Mouse (Mus musculus): ENCODE results near the gene Lsm8.
"Not testable (repeated sequence)": the region's sequence is repeated elsewhere in the genome, so short reads cannot be mapped to it uniquely, and the experiment has no call there.

Lsm8 gene

GRCm38 (mm10) chr6:18848051-18848701 lies at the start of gene Lsm8:
Lsm8 (plus strand) TSS chr6:18848579.
- DNase-seq (ENCODE audit: low spot score), result peak; percentile 86

- no peak for DNase-seq (ENCODE audit: low spot score)
These were observed 47.4 kb upstream of the Lsm8 start for GRCm38 (mm10) chr6:18800869-18801511.

- DNase-seq (ENCODE audit: low spot score), result no peak
These were observed 35.8 kb upstream of the Lsm8 start for GRCm38 (mm10) chr6:18812623-18813022.

- DNase-seq (ENCODE audit: low spot score), result no peak
These were observed 32.8 kb upstream of the Lsm8 start for GRCm38 (mm10) chr6:18815606-18816005.

GRCm38 (mm10) chr6:18819343-18819742 lies 29.0 kb upstream of the Lsm8 start:
- DNase-seq (ENCODE audit: low spot score), result peak; percentile 81

- DNase-seq (ENCODE audit: low spot score), result no peak
These were observed 28.1 kb upstream of the Lsm8 start for GRCm38 (mm10) chr6:18820246-18820645.

GRCm38 (mm10) chr6:18822812-18823211 lies 25.6 kb upstream of the Lsm8 start:
- DNase-seq (ENCODE audit: low spot score), result no peak

- no peak for DNase-seq (ENCODE audit: low spot score)
These were observed 15.4 kb upstream of the Lsm8 start for GRCm38 (mm10) chr6:18832958-18833357.

- not testable (repeated sequence) for DNase-seq (ENCODE audit: low spot score)
These were observed 3.9 kb upstream of the Lsm8 start for GRCm38 (mm10) chr6:18844529-18844928.

- not testable (repeated sequence) for DNase-seq (ENCODE audit: low spot score)
These were observed 2.8 kb upstream of the Lsm8 start for GRCm38 (mm10) chr6:18845571-18845970.

- no peak for DNase-seq (ENCODE audit: low spot score)
These were observed 303 bp downstream of the Lsm8 start for GRCm38 (mm10) chr6:18848702-18849061.

GRCm38 (mm10) chr6:18855323-18855722 lies 6.9 kb downstream of the Lsm8 start:
- DNase-seq (ENCODE audit: low spot score), result no peak

GRCm38 (mm10) chr6:18856487-18857078 lies 8.2 kb downstream of the Lsm8 start:
- no peak for DNase-seq (ENCODE audit: low spot score)

- no peak for DNase-seq (ENCODE audit: low spot score)
These were observed 17.6 kb downstream of the Lsm8 start, which contains the start of gene Ankrd7 for GRCm38 (mm10) chr6:18866018-18866417. Ankrd7 (plus strand) TSS chr6:18866318.

GRCm38 (mm10) chr6:18889030-18889429 lies 40.7 kb downstream of the Lsm8 start:
- no peak for DNase-seq (ENCODE audit: low spot score)

- no peak for DNase-seq (ENCODE audit: low spot score)
These were observed 45.8 kb downstream of the Lsm8 start for GRCm38 (mm10) chr6:18894142-18894541.
